Mouse (Mus musculus) stomach, embryonic 16.5 days (tissue): Measurements from ENCODE around the gene Kat2a. TPM values are rescaled to one million over a fixed set of nuclear protein-coding genes. Genes with fewer than 3 reads are reported as not detected.

ENCODE experiments used
- ATAC-seq: fragments of 200-750 bp; cut with Nextera tagmentation; 2 replicates; pipeline ENCODE4 v1.8.0; 2017; ENCODE audit warnings: moderate number of reproducible peaks, moderate TSS enrichment; ENCODE audit not compliant: insufficient read depth, low FRiP score
- H3K27ac ChIP-seq: fragments of 300-500 bp; sonication (generic); 2 replicates; pipeline ENCODE4 v1.5.1; 2014; ENCODE audit warnings: low read length
- H3K27me3 ChIP-seq: fragments of 300-500 bp; sonication (generic); 2 replicates; pipeline ENCODE4 v1.6.1; 2014; ENCODE audit warnings: low read length, control low read depth, mixed read lengths; ENCODE audit not compliant: control insufficient read depth, insufficient read depth
- H3K36me3 ChIP-seq: fragments of 300-500 bp; sonication (generic); 2 replicates; pipeline ENCODE4 v1.6.1; 2014; ENCODE audit warnings: low read length; ENCODE audit not compliant: control insufficient read depth, insufficient read depth
- H3K4me1 ChIP-seq: fragments of 300-500 bp; sonication (generic); 2 replicates; pipeline ENCODE4 v1.6.1; 2014; ENCODE audit warnings: low read length, control low read depth, mixed read lengths; ENCODE audit not compliant: control insufficient read depth, insufficient read depth
- H3K4me2 ChIP-seq: fragments of 300-500 bp; sonication (generic); 2 replicates; pipeline ENCODE4 v1.6.1; 2014; ENCODE audit warnings: low read depth, low read length, mixed read lengths
- H3K4me3 ChIP-seq: fragments of 300-500 bp; sonication (generic); replicated peaks from 2 replicates; pipeline ENCODE4 v1.5.1; 2014; ENCODE audit warnings: mild to moderate bottlenecking, low read length
- H3K9ac ChIP-seq: fragments of 300-500 bp; sonication (generic); 2 replicates; pipeline ENCODE4 v1.6.1; 2014; ENCODE audit warnings: low read length
- H3K9me3 ChIP-seq: fragments of 300-500 bp; sonication (generic); replicated peaks from 2 replicates; pipeline ENCODE4 v1.6.1; 2016; ENCODE audit warnings: low read length, control low read depth; ENCODE audit not compliant: control insufficient read depth
- WGBS: fragments of 180-500 bp; shearing (Covaris S2); extraction: QIAGEN DNeasy Blood & Tissue Kit; methylation state at CpG from one replicate; pipeline ENCODE4 v1.1.7; 2014; 5-methylcytosine and 5-hydroxymethylcytosine counted together
- polyA plus RNA-seq: library from polyadenylated mRNA; unstranded; fragments of >200 nt; fragmentation: Nextera tagmentation; extraction: Ambion mirVana; gene quantifications from 2 replicates; pipeline ENCODE4 v1.2.1, GENCODE M21; 2015

The Kat2a gene
- polyA plus RNA-seq, 1 experiment from 2014 or later = 40.6 TPM

GRCm38 (mm10) chr11:100718462-100718861 lies 6.2 kb upstream of the Kat2a start:
- Histone ChIP-seq H3K27me3 (no peaks in the 10 kb centered on the region), H3K9ac (no peak overlapping the region), H3K4me3 (no peak overlapping the region), H3K4me1 (peaks cover 30% of the 10 kb centered on the region), H3K4me2 (no peak overlapping the region), H3K27ac (no peak overlapping the region), H3K9me3 (no peaks in the 10 kb centered on the region), H3K36me3 (no peaks in the 10 kb centered on the region)
- ATAC-seq = no peak
- 88% methylated on average over 7 of the region's 7 CpGs for WGBS

- H3K36me3 ChIP-seq = no peaks in the 10 kb centered on the region
- no peak overlapping the region for H3K9ac ChIP-seq
- H3K4me2 ChIP-seq = no peak overlapping the region
- H3K9me3 ChIP-seq = no peaks in the 10 kb centered on the region
- WGBS = 89% methylated on average over 3 of the region's 3 CpGs
- H3K4me3 ChIP-seq = no peak overlapping the region
- H3K27me3 ChIP-seq = no peaks in the 10 kb centered on the region
- H3K4me1 ChIP-seq = peaks cover 29% of the 10 kb centered on the region
- ATAC-seq = no peak
- H3K27ac ChIP-seq = no peak overlapping the region
Observed at GRCm38 (mm10) chr11:100716649-100717048, 4.4 kb upstream of the Kat2a start.

GRCm38 (mm10) chr11:100714948-100715347 lies 2.7 kb upstream of the Kat2a start:
- Histone ChIP-seq H3K4me1 (peaks cover 30% of the 10 kb centered on the region), H3K27me3 (no peaks in the 10 kb centered on the region), H3K9ac (no peak overlapping the region), H3K4me2 (no peak overlapping the region), H3K27ac (no peak overlapping the region), H3K36me3 (peaks cover 5% of the 10 kb centered on the region), H3K9me3 (no peaks in the 10 kb centered on the region), H3K4me3 (no peak overlapping the region)
- ATAC-seq = no peak
- WGBS = 91% methylated on average over 6 of the region's 6 CpGs

- Histone ChIP-seq H3K27ac (peak overlapping the region; percentile 75; the same call in 1 of the 2 replicates), H3K4me1 (peaks cover 30% of the 10 kb centered on the region), H3K9ac (peak overlapping the region; percentile 68), H3K9me3 (no peaks in the 10 kb centered on the region), H3K27me3 (no peaks in the 10 kb centered on the region), H3K4me2 (peak overlapping the region; percentile 53; the same call in 1 of the 2 replicates), H3K4me3 (peak overlapping the region; percentile 40), H3K36me3 (peaks cover 9% of the 10 kb centered on the region)
- ATAC-seq = peak; percentile 12; the same call in 1 of the 2 replicates
- 56% methylated on average over 6 of the region's 6 CpGs for WGBS
Observed at GRCm38 (mm10) chr11:100714534-100714915, 2.3 kb upstream of the Kat2a start.

- no peaks in the 10 kb centered on the region for H3K27me3 ChIP-seq
Observed at GRCm38 (mm10) chr11:100713735-100714533, 1.7 kb upstream of the Kat2a start, which contains the start of gene Hspb9. Gene Hspb9, plus strand, starts transcription at chr11:100713850.

GRCm38 (mm10) chr11:100713174-100713573 lies 909 bp upstream of the Kat2a start:
- no peaks in the 10 kb centered on the region for H3K9me3 ChIP-seq
- H3K36me3 ChIP-seq = peaks cover 22% of the 10 kb centered on the region
- H3K27me3 ChIP-seq = no peaks in the 10 kb centered on the region
- no peak for ATAC-seq
- H3K4me3 ChIP-seq = no peak overlapping the region; the same call in 1 of the 2 replicates
- 66% methylated on average over 4 of the region's 4 CpGs for WGBS
- peak overlapping the region; percentile 75; the same call in 1 of the 2 replicates for H3K27ac ChIP-seq
- peaks cover 30% of the 10 kb centered on the region for H3K4me1 ChIP-seq
- peak overlapping the region; percentile 68 for H3K9ac ChIP-seq
- H3K4me2 ChIP-seq = peak overlapping the region; percentile 53

More at GRCm38 (mm10) chr11:100713735-100714533, 1.7 kb upstream of the Kat2a start, which contains the start of gene Hspb9:
- H3K4me2 ChIP-seq = peak within 1 kb of the TSS; percentile 53
- peak within 1 kb of the TSS; percentile 40 for H3K4me3 ChIP-seq
- no peak for ATAC-seq
- peak within 1 kb of the TSS; percentile 75 for H3K27ac ChIP-seq
- peaks cover 15% of the 10 kb centered on the region for H3K36me3 ChIP-seq
- peaks cover 30% of the 10 kb centered on the region for H3K4me1 ChIP-seq
- no peaks in the 10 kb centered on the region for H3K9me3 ChIP-seq
- 10% methylated on average over 38 of the region's 38 CpGs for WGBS
- H3K9ac ChIP-seq = peak within 1 kb of the TSS; percentile 68

GRCm38 (mm10) chr11:100710977-100711376 lies 1.3 kb downstream of the Kat2a start:
- WGBS = 72% methylated on average over 4 of the region's 4 CpGs
- Histone ChIP-seq H3K9me3 (no peaks in the 10 kb centered on the region), H3K27me3 (no peaks in the 10 kb centered on the region), H3K4me2 (peak overlapping the region; percentile 83), H3K36me3 (peaks cover 23% of the 10 kb centered on the region), H3K9ac (peak overlapping the region; percentile 99; the same call in 1 of the 2 replicates), H3K4me1 (peaks cover 30% of the 10 kb centered on the region), H3K4me3 (no peak overlapping the region; the same call in 1 of the 2 replicates), H3K27ac (no peak overlapping the region; the same call in 1 of the 2 replicates)
- no peak for ATAC-seq

GRCm38 (mm10) chr11:100710528-100710927 lies 1.7 kb downstream of the Kat2a start:
- no peaks in the 10 kb centered on the region for H3K27me3 ChIP-seq
- peaks cover 26% of the 10 kb centered on the region for H3K36me3 ChIP-seq
- ATAC-seq = no peak
- 88% methylated on average over 15 of the region's 15 CpGs for WGBS
- H3K9ac ChIP-seq = no peak overlapping the region
- peaks cover 30% of the 10 kb centered on the region for H3K4me1 ChIP-seq
- H3K4me3 ChIP-seq = no peak overlapping the region
- H3K4me2 ChIP-seq = 0 out of 2 replicates have a peak overlapping the region, but pooled peaks have one; percentile 83
- no peaks in the 10 kb centered on the region for H3K9me3 ChIP-seq
- H3K27ac ChIP-seq = no peak overlapping the region

- H3K36me3 ChIP-seq = peaks cover 26% of the 10 kb centered on the region
- H3K4me1 ChIP-seq = peaks cover 27% of the 10 kb centered on the region
- no peak overlapping the region for H3K9ac ChIP-seq
- H3K27me3 ChIP-seq = no peaks in the 10 kb centered on the region
- H3K9me3 ChIP-seq = no peaks in the 10 kb centered on the region
- WGBS = 95% methylated on average over 9 of the region's 9 CpGs
- no peak overlapping the region for H3K27ac ChIP-seq
- H3K4me3 ChIP-seq = no peak overlapping the region
- no peak overlapping the region for H3K4me2 ChIP-seq
- no peak for ATAC-seq
Observed at GRCm38 (mm10) chr11:100709201-100709810, 3.0 kb downstream of the Kat2a start.
